Mouse (Mus musculus) cerebellum, adult 9-10 months (tissue): ENCODE measurements at regions not wholly inside any gene's neighbourhood (a gene's known extent, or its start where the extent isn't known, plus 50 kb on each side); places are given as distances from the start of the nearest gene placed in this dataset.

Experiments used
- DNase-seq: peaks from one replicate; pipeline ENCODE4 v3.0.0; 2022

DNA sequence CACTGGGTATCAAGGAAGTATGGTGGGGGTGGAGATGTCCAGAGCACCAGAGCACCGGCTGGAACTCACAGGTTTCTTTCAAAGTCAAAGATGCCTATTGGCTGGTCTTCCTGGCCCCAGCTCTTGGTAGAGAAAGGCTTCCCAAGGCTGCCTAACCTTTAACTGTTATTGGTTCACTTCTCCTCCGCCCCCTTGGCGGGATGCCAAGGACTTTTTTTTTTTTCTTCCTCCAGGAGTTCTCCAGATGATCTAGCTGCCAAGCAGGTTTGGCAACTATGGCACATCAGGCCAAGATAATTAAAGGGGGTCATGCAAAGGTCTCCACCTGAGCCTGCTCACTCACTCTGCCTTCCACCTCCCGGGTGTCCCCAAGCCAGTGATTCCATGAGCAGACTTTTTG lies 67.5 kb downstream of the Sc5d start:
- DNase-seq: no peak

DNA sequence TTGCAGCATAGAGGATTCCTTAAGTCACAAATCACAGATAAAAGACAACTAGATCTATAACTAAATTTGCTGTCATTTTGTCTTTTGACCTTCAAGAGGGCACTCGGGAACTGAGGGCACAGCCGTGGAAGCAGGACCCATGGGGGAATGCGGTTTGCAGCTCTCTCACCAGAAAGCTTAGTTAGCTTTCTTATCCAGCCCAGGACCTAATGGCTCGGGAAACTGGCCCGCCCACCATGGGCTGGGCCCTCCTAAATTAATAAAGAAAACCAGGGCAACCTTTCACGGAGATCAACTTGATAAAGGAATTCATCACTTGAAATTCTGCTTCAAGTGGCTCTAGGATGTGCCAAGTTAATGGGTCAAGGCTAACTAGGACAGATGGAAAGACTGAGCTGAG lies 67.9 kb downstream of the Sc5d start:
- DNase-seq: no peak

DNA sequence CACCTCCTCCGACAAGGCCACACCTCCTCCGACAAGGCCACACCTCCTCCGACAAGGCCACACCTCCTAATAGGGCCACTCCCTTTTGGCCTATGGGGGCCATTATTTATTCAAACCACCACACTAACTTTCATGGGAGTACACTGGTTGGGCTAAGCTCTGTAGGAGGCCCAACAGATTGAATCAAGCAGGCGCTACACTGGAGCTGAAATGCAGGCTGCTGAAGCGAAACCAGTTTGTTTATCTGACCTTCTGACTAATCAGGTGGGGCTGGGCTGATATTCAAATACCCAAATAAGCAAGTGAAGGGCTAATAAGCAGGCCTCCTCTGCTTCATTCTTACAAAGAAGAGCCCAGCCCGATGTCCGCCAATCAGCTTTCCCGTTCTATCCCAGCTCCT lies 68.4 kb downstream of the Sc5d start:
- no peak for DNase-seq

DNA sequence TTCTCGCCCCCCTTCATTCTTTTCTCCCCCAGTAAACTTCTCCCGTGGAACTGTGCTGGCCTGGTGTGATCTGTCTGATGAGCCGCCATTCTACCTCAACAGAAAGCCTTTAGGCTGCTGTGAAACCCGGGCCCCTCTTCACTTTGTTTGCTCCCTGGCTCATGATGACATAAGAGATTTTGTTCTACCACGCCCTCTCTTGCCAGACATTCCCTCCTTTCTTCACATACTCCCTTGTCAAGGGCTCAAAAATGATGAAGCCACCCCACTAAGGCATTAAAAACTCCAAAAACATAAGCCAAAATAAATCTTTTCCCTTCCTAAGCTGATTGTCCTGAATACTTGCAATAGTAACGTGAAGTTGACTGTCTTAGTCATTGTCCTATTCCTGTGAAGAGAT lies 69.1 kb downstream of the Sc5d start:
- no peak for DNase-seq

DNA sequence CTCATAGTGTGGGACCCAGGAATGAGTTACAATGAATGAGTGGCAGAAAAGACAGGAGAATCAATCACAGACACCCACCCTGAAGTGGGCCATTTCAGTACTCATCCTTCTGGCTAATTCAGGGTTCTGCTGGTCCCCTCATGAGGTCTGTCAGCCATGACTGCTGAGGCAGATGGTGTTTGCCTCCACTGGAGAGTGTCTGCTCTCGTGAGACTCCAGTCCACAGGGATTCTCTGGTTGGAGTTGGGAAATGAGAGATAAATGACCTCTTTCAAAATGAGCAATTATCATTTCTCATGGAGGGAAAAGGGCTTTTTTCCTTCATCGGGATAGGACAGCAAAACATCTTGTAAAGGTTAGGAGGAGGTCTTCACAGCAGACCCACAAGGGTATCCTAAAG lies 69.9 kb downstream of the Sc5d start:
- DNase-seq: no peak

DNA sequence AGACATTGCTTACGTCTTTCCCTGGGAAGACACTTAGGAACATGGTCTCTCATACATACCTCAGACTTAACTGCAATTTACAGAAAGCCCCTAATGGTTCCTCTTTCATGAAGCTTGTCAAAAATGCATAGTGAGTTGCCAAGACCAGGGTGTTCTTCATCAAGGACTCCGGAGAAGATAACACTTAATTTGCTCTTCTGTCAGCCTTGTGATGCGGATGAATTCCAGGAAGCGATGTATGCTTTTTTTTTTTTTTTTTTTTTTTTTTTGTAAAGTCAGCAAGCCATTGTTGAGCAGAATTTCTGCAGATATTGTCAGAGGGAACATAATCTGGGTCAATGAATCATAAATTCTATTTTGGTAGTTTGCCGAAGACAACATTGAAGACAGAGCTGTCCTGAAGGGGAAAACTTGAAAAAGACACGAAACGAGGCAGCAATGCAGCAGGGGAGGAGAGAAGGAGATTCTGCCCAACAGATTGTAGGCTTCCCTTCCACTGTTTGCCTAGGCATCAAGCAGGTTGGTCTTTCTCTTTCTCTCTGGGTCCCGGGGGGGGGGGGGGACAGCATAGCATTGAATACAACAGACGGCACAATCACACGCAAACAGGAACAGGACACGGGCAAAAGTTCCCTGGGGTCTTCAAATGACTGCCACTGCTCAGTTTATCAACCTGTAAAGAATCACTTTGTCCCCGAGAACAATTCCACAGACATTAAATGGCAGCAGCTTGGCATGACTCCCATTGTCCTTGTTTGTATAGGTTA lies 69.1 kb upstream of the Sorl1 start:
- no peak for DNase-seq

DNA sequence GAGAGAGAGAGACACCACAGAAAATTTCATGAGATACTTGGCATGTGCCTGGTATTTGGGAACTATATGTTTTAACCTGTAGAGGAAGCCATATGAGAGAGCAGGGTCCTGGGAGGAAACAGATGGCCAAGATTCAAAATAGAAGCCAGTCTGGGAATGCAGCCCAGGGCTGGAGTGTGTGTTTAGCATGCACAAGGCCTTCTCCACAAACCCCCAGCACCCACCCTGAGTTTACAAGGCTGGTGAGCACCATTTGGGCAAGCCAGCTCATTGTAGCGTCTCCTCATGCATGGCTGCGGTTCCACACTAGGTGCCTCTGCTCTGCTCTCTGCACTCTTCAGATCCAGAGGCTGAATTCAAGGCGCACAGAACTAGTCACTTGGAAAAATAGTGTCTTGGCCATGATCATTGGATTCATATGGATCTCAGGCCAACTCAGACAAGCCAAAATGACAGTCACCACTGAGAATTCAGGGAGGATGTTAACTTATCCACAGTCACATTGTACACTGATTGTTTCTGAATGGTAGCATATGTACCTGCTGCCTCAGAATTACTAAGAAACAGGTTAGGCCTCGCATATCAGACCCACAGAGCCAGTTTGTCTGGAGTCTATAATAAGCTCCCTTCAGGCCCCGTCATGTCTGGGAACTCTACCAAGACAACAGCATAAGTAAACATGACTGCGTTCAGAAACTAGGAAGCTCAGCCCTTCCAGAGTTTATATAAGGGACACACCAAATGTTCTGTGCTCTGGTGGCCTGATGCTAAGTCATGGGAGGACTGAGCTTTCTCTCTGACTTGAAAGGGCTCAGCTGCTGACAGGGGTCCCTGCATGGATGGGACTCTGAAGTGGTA lies 63.5 kb upstream of the Sorl1 start:
- DNase-seq: peak; percentile 89

DNA sequence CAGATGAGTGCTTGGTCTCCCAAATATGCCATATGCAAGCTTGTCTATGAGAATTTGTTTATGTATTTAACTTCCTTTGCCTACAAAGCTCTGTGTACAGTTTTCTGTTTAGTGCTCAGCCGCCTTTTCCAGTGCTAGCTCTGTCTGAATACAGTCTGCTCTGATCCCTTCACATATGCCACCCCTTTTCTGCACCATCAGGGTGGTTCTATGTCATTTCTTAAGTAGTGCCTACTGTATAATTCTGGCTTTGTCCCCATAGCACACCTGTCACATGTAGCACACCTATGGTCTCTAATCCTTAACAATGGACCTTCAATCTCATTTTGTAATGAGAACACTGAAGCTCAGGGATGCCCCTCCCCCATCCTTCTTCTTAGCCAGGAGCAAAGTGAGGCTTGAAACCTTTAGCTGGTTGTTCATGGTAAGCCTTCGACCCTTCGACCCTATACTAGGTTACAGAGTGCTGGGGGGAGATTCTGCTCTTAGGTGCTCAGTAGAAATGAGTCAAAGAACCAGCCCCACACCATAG lies 60.1 kb upstream of the Sorl1 start:
- DNase-seq: peak; percentile 52

DNA sequence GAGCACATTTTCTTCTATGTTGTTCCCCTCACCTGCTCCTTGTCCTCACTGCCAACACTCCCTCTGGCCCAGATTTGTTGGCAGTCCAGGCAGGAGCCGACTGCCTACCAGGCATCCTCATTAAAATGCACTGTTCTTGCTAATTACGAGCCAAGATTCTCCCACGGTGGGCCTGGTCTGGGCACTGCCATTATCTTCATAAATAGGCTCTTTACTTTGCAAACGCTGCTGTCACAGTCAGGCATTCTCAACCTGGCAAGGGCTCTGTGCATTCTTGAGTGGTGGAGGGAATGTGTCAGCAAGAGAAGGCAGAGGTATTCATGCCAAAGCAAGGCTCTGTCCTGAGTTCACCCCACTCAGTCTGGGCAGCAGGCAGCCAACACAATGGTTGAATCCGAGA lies 59.4 kb upstream of the Sorl1 start:
- peak; percentile 96 for DNase-seq

DNA sequence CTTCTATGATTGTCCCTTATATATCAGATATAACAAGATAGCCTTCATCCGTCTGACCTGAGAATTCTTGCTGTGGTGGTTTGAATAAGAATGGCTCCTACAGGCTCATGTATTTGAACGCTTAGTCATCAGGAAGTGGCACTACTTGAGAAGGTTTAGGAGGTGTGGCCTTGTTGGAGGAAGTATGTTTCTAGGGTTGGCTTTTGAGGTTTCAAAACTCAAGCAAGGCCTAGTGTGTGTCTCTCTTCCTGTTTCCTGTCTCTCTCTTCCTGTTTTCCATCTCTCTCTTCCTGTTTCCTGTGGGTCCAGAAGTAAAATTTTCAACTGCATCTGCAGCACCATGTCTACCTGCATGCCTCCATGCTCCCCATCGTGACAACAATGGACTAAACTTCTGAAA lies 58.3 kb upstream of the Sorl1 start:
- no peak for DNase-seq

DNA sequence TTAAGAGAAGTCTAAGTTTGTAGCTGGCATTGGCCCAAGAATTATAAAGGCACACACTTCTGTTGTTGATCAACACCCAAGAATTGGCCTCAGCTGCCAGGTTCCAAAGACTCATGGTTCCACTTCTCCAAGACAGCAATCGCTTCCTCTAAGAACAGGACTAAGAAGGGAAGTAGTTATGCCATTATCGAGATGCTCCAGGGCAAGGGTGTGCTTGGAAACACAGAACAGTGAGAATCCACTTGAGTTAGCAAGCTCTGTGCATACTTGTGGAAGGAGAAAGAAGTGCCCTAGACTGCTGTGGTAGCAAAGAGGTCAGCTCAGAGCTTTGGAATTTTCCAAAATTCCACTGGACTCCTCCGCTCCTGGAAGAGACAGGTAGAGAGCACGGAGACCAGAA lies 56.1 kb upstream of the Sorl1 start:
- no peak for DNase-seq

DNA sequence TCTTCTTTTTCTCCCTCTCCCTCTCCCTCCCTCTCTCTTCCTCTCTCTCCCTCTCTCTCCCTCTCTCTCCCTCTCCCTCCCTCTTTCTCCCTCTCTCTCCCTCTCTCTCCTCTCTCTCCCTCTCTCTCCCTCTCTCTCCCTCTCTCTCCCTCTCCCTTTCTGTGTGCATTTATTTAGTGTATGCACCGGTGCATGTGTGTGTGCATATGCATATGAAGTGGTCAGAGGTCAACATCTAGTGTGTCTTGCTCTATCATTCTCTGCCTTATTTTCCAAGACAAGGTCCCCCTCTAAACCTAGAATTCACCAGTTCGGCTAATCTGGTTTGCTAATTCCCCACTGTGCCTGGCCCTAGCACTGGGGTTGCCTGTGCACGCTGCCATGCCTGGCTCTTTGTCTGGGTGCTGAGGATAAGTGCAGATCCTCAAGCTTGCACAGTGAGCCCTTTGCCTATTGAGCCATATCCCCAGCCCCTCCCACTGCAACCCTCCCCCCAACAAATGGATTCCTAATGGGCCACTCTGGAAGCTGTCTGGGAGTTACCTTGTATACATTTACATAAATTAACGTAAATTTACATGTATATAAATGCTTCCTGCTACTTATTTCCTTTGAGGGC lies 54.8 kb upstream of the Sorl1 start:
- no peak for DNase-seq

DNA sequence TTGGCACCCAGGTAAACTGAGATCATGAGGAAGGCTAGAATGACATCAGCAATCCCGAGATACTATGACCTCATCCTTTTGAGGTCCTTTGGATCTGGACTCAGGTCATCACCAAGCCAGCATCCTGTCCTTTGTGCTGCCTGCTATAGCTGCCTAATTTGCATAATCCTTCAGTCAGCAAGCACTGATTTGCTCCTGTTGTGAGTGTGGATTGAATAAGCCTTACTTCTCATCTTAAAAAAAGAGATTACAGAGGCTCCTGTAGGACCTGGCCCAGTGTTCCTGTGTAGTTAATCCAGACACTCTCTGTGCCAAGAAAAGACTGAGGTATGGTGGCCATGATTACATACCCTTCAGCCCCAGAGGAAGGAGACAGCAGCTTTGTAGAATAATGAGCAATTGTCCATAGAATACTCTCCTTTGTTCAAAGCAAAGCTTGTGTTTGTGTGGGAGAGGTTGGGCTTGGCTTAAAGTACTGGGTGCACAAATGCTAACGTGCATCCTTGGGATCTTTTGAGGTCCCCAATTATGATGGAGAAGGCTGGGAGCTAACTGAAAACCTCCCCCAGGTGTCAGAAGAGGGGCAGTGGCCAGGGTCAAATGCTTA lies 50.4 kb upstream of the Sorl1 start:
- DNase-seq: no peak
